Mouse (Mus musculus): ENCODE measurements around the gene Apol9b.

The Apol9b gene

DNA sequence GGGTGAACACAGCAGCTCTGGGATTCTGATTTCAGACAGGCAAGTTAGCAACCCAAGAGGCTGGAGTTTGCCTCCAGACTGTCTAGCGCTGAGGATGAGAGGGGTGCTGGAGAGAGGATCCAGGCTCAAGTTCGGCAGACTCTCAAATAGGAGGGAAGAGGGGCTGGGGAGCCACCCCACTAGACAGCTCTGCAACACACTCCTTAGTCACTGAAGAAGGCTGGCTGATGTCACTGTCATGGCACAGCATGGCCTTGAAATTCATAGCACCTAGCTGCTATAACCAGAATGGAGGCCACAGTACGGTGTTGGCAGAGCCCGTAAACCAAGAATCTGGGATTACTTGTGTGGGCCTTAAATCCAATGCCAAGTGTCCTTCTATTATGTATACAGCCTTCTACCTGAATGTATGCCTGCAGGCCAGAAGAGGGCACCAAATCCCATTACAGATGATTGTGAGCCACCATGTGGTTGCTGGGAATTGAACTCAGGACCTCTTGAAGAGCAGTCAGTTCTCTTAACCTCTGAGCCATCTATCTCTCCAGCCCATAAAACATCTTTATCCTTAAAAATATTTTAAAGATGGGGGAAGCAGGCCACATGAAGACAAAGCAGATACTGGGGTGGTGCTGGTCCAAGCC, 28.9 kb downstream of the Apol9b start:
- no peak for TF ChIP-seq POU5F1 (IDR thresholded peaks at IDR 0.05; ENCODE audit: borderline replicate concordance, low read length)
- TF ChIP-seq CTCF (conservative IDR thresholded peaks at IDR 0.05; ENCODE audit: low read length) = peak; percentile 42
- no peak for TF ChIP-seq NANOG (IDR thresholded peaks at IDR 0.05; ENCODE audit: borderline replicate concordance, low read length)
- Histone ChIP-seq H3K9me3 (ENCODE audit: low read length) (no peaks in the 10 kb centered on the region), H3K4me1 (replicated peaks; ENCODE audit: low read depth, low read length) (peaks cover 42% of the 10 kb centered on the region), H3K4me3 (replicated peaks; ENCODE audit: low read length) (no peak overlapping the region), H3K36me3 (ENCODE audit: insufficient read depth, low read length) (peaks cover 37% of the 10 kb centered on the region), H3K27me3 (ENCODE audit: insufficient read depth, low read length) (0 out of 2 replicates have a peak, but pooled peaks cover 4% of the 10 kb centered on the region)

- no peaks in the 10 kb centered on the region for H3K9me3 ChIP-seq (ENCODE audit: low read length)
- H3K36me3 ChIP-seq (ENCODE audit: insufficient read depth, low read length) = peaks cover 60% of the 10 kb centered on the region
- peaks cover 59% of the 10 kb centered on the region for H3K4me1 ChIP-seq (replicated peaks; ENCODE audit: low read depth, low read length)
- TF ChIP-seq POU5F1 (IDR thresholded peaks at IDR 0.05; ENCODE audit: borderline replicate concordance, low read length) = no peak
- no peak for TF ChIP-seq CTCF (conservative IDR thresholded peaks at IDR 0.05; ENCODE audit: low read length)
- no peak for TF ChIP-seq NANOG (IDR thresholded peaks at IDR 0.05; ENCODE audit: borderline replicate concordance, low read length)
- 0 out of 2 replicates have a peak, but pooled peaks cover 4% of the 10 kb centered on the region for H3K27me3 ChIP-seq (ENCODE audit: insufficient read depth, low read length)
- H3K4me3 ChIP-seq (replicated peaks; ENCODE audit: low read length) = peak overlapping the region; percentile 41; the same call in 1 of the 2 replicates
Observed at GRCm38 (mm10) chr15:77760037-77760436, 31.2 kb downstream of the Apol9b start.

DNA sequence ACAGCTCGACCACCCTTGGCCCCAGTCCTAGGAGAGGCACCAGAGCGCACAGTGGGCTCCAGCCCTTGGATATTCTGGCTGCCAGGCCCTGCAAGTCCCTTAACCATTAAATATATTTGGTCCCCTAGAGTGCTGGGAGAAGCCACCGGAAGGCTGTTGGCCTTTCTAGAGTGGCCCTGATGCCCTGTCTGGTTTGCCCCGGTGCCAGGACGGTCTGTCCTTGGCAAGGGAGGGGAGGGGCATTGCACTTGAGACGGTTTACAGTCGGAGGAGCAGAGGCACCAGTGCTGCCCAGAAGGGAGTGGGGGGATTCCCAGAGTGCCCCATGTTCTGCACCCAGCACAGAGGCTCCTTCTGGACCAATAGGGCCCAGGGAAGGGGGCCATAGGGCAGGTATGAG, 32.2 kb downstream of the Apol9b start:
- Histone ChIP-seq H3K27me3 (ENCODE audit: insufficient read depth, low read length) (0 out of 2 replicates have a peak, but pooled peaks cover 2% of the 10 kb centered on the region), H3K4me3 (replicated peaks; ENCODE audit: low read length) (no peak overlapping the region), H3K4me1 (replicated peaks; ENCODE audit: low read depth, low read length) (peaks cover 68% of the 10 kb centered on the region), H3K36me3 (ENCODE audit: insufficient read depth, low read length) (peaks cover 71% of the 10 kb centered on the region), H3K9me3 (ENCODE audit: low read length) (no peaks in the 10 kb centered on the region)
- TF ChIP-seq NANOG (IDR thresholded peaks at IDR 0.05; ENCODE audit: borderline replicate concordance, low read length) = no peak
- TF ChIP-seq POU5F1 (IDR thresholded peaks at IDR 0.05; ENCODE audit: borderline replicate concordance, low read length) = no peak
- no peak for TF ChIP-seq CTCF (conservative IDR thresholded peaks at IDR 0.05; ENCODE audit: low read length)

DNA sequence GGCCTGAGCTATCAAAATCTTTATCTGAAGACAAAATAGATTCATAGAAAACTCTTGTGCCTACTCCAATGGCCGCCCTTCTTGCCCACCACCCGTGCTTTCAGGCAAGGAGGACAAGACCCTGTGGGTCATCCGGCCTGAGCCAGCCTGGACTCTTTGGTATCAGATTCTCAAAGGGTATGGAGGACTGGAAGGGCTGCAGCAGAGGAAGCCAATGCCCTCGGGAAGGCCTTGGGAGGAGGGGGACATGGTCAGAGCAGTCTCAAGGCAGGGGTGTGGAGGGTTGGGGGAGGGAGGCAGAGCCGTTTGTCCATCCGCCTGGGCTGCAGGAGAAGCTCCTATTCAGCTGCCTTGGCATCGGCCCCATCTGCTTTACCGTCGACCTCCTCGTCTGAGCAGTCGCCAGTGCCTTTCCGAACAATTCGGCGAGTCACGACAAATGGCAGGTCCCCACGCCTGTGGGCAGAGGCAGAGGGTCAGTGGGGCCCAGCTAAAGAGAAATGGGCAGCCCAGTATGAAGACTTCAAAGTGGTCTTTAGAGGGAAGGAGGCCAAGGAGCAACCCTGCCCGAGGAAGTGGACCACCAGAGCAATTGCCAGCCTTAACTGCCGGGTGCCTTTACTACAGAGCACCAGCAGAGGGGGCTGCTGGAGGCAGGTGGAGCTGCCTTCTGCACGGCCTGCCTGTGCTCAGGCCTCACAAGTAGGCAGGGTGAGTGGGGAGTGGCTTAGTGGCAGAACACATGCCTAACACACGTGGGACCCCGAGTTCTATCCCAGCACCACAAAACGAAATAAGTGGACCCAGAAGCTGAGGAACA, 32.9 kb downstream of the Apol9b start:
- no peaks in the 10 kb centered on the region for H3K9me3 ChIP-seq (ENCODE audit: low read length)
- TF ChIP-seq NANOG (IDR thresholded peaks at IDR 0.05; ENCODE audit: borderline replicate concordance, low read length) (no peak), CTCF (conservative IDR thresholded peaks at IDR 0.05; ENCODE audit: low read length) (peak; percentile 91)
- H3K4me3 ChIP-seq (replicated peaks; ENCODE audit: low read length) = peak overlapping the region; percentile 17; the same call in 1 of the 2 replicates
- H3K27me3 ChIP-seq (ENCODE audit: insufficient read depth, low read length) = no peaks in the 10 kb centered on the region
- peaks cover 66% of the 10 kb centered on the region for H3K4me1 ChIP-seq (replicated peaks; ENCODE audit: low read depth, low read length)
- peaks cover 78% of the 10 kb centered on the region for H3K36me3 ChIP-seq (ENCODE audit: insufficient read depth, low read length)

GRCm38 (mm10) chr15:77763050-77763449, 34.2 kb downstream of the Apol9b start:
- Histone ChIP-seq H3K4me3 (replicated peaks; ENCODE audit: low read length) (0 out of 2 replicates have a peak overlapping the region, but pooled peaks have one; percentile 29), H3K36me3 (ENCODE audit: insufficient read depth, low read length) (peaks cover 90% of the 10 kb centered on the region)
- no peak; the same call in 1 of the 2 replicates for TF ChIP-seq CTCF (conservative IDR thresholded peaks at IDR 0.05; ENCODE audit: low read length)
- no peak for TF ChIP-seq NANOG (IDR thresholded peaks at IDR 0.05; ENCODE audit: borderline replicate concordance, low read length)
- TF ChIP-seq POU5F1 (IDR thresholded peaks at IDR 0.05; ENCODE audit: borderline replicate concordance, low read length) = no peak

DNA sequence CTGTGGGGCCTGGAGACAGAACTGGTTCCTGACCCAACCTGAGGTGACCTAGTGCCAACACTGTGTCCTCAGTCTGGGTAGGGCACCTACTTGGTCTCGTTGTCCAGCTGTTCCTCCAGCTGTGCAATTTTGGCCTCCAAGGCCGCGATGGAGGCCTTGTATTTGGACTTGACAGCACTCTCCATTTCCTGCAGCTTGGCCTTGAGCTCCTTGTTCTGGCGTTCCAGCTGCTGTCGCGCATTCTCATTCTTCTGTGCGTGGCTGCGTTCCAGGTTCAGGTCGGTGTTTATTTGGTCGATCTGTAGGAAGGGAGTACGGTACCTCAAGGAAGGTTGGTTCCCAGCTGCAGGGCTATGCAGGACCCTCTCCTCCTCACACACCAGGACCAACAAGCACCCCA, 34.9 kb downstream of the Apol9b start:
- H3K4me1 ChIP-seq (replicated peaks; ENCODE audit: low read depth, low read length) = peaks cover 62% of the 10 kb centered on the region
- H3K36me3 ChIP-seq (ENCODE audit: insufficient read depth, low read length) = peaks cover 97% of the 10 kb centered on the region
- TF ChIP-seq CTCF (conservative IDR thresholded peaks at IDR 0.05; ENCODE audit: low read length) (no peak), NANOG (IDR thresholded peaks at IDR 0.05; ENCODE audit: borderline replicate concordance, low read length) (no peak), POU5F1 (IDR thresholded peaks at IDR 0.05; ENCODE audit: borderline replicate concordance, low read length) (no peak)
- peak overlapping the region; percentile 4; the same call in 1 of the 2 replicates for H3K4me3 ChIP-seq (replicated peaks; ENCODE audit: low read length)
- H3K27me3 ChIP-seq (ENCODE audit: insufficient read depth, low read length) = no peaks in the 10 kb centered on the region
- no peaks in the 10 kb centered on the region for H3K9me3 ChIP-seq (ENCODE audit: low read length)

More at GRCm38 (mm10) chr15:77763050-77763449, 34.2 kb downstream of the Apol9b start:
- Histone ChIP-seq H3K9me3 (ENCODE audit: low read length) (no peaks in the 10 kb centered on the region), H3K27me3 (ENCODE audit: insufficient read depth, low read length) (no peaks in the 10 kb centered on the region), H3K4me1 (replicated peaks; ENCODE audit: low read depth, low read length) (peaks cover 62% of the 10 kb centered on the region)

DNA sequence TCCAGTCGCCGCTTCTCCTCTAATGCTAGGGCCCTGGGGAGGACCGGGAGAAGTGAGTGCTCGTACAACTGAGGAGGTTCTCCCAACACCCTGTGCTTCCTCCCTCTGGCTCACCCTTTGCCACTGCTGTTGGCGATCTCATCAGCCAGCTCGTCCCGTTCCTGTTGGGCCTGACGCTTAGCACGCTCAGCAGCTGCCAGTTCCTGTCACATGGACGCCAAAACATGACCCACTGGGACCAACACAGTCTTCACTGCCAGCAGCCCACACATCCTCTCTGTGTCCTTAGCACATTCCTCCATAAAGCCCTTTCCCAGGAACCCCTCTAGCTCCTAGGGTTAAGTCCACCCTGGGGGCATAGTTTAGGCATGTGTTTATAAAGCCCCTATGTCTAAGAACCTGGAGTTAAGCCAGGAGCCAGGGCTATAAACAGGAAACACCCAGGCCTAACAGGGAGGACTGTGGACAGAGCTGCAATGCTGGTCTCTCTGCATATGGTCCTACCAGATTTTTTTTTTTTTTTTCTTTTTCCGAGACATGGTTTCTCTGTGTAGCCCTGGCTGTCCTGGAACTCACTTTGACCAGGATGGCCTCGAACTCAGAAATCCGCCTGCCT, 35.7 kb downstream of the Apol9b start:
- Histone ChIP-seq H3K4me1 (replicated peaks; ENCODE audit: low read depth, low read length) (peaks cover 62% of the 10 kb centered on the region), H3K36me3 (ENCODE audit: insufficient read depth, low read length) (peaks cover 98% of the 10 kb centered on the region), H3K4me3 (replicated peaks; ENCODE audit: low read length) (no peak overlapping the region), H3K9me3 (ENCODE audit: low read length) (no peaks in the 10 kb centered on the region), H3K27me3 (ENCODE audit: insufficient read depth, low read length) (no peaks in the 10 kb centered on the region)
- TF ChIP-seq NANOG (IDR thresholded peaks at IDR 0.05; ENCODE audit: borderline replicate concordance, low read length) = no peak
- TF ChIP-seq CTCF (conservative IDR thresholded peaks at IDR 0.05; ENCODE audit: low read length) = no peak
- TF ChIP-seq POU5F1 (IDR thresholded peaks at IDR 0.05; ENCODE audit: borderline replicate concordance, low read length) = no peak

GRCm38 (mm10) chr15:77765484-77766093, 36.8 kb downstream of the Apol9b start:
- TF ChIP-seq NANOG (IDR thresholded peaks at IDR 0.05; ENCODE audit: borderline replicate concordance, low read length) (no peak), POU5F1 (IDR thresholded peaks at IDR 0.05; ENCODE audit: borderline replicate concordance, low read length) (no peak)
- H3K36me3 ChIP-seq (ENCODE audit: insufficient read depth, low read length) = peaks cover 100% of the 10 kb centered on the region
- H3K4me3 ChIP-seq (replicated peaks; ENCODE audit: low read length) = no peak overlapping the region
- no peaks in the 10 kb centered on the region for H3K9me3 ChIP-seq (ENCODE audit: low read length)
- H3K27me3 ChIP-seq (ENCODE audit: insufficient read depth, low read length) = no peaks in the 10 kb centered on the region
- H3K4me1 ChIP-seq (replicated peaks; ENCODE audit: low read depth, low read length) = peaks cover 56% of the 10 kb centered on the region
